Mouse (Mus musculus): ENCODE measurements around the gene Gm266.

DNA sequence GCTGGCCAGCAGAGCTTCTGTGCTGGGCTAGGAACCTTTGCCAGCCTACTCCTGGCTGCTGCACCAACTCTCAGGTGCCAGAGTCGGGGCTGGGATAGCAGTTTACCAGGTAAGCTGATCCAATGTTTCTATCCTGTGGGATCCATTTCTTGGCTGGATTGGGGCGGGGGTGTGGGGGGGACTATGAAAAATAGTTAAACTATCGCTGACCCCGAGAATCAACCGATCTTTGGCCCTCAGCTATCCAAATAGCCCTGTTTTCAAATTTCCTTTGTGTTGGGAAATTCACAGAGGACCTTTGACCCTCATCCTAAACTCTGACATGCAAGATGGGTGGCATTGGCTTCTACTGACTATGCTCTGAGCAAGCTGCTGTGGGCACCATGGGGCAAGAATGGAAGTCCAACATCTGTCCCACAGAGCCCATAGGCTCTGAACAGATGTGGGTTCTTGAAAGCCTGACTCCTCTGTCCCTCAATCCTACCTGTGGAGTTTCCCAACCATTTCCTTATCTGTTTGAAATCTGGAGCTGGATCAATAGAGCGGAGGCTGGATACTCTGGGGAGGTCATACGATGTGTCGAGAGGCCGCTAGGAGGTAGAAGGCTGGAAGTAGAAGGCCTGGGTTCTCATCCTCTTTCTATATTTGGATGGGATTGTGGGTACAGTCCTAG, 44.8 kb downstream of the Gm266 start:
- TF ChIP-seq CTCF (IDR thresholded peaks at IDR 0.05; ENCODE audit: insufficient read depth, low read depth, low read length) (no peak), POLR2A (IDR thresholded peaks at IDR 0.05; ENCODE audit: insufficient read depth, low read depth, low read length) (no peak)

Data from olfactory bulb, adult 2 months (tissue).